Mouse (Mus musculus): ENCODE results near the gene Emsy.

The Emsy gene

GRCm38 (mm10) chr7:98656531-98657221, at the start of gene Emsy:
Gene Emsy, minus strand, starts transcription at chr7:98656783.
- DNase-seq (ENCODE audit: low spot score in 2 of 2), result peak; percentile 82 to 87

- no peak for DNase-seq (ENCODE audit: low spot score in 2 of 2)
Observed at GRCm38 (mm10) chr7:98704276-98704675, 47.7 kb upstream of the Emsy start.

GRCm38 (mm10) chr7:98703365-98703881, 46.8 kb upstream of the Emsy start:
- DNase-seq (ENCODE audit: low spot score in 2 of 2), result peak in 1 of 2 experiments; percentile 29

- DNase-seq (ENCODE audit: low spot score in 2 of 2), result peak; percentile 99
Observed at GRCm38 (mm10) chr7:98702283-98703240, 46.0 kb upstream of the Emsy start, which contains the start of gene Thap12. Gene Thap12, plus strand, starts transcription at chr7:98703103.

- no peak for DNase-seq (ENCODE audit: low spot score in 2 of 2)
Observed at GRCm38 (mm10) chr7:98701771-98702170, 45.2 kb upstream of the Emsy start.

GRCm38 (mm10) chr7:98698590-98698989, 42.0 kb upstream of the Emsy start:
- DNase-seq (ENCODE audit: low spot score in 2 of 2), result no peak

GRCm38 (mm10) chr7:98698041-98698440, 41.5 kb upstream of the Emsy start:
- no peak for DNase-seq (ENCODE audit: low spot score in 2 of 2)

GRCm38 (mm10) chr7:98697496-98697895, 40.9 kb upstream of the Emsy start:
- DNase-seq (ENCODE audit: low spot score in 2 of 2), result peak in 1 of 2 experiments; percentile 15

GRCm38 (mm10) chr7:98694046-98694445, 37.5 kb upstream of the Emsy start:
- DNase-seq (ENCODE audit: low spot score in 2 of 2), result peak; percentile 80 to 85

- DNase-seq (ENCODE audit: low spot score in 2 of 2), result peak; percentile 63 to 71
Observed at GRCm38 (mm10) chr7:98692761-98693546, 36.4 kb upstream of the Emsy start.

GRCm38 (mm10) chr7:98690831-98691230, 34.2 kb upstream of the Emsy start:
- no peak for DNase-seq (ENCODE audit: low spot score in 2 of 2)

GRCm38 (mm10) chr7:98690126-98690525, 33.5 kb upstream of the Emsy start:
- DNase-seq (ENCODE audit: low spot score in 2 of 2), result no peak

GRCm38 (mm10) chr7:98685895-98686294, 29.3 kb upstream of the Emsy start:
- no peak for DNase-seq (ENCODE audit: low spot score in 2 of 2)

GRCm38 (mm10) chr7:98682821-98683220, 26.2 kb upstream of the Emsy start:
- DNase-seq (ENCODE audit: low spot score in 2 of 2), result no peak

GRCm38 (mm10) chr7:98680691-98681090, 24.1 kb upstream of the Emsy start:
- no peak for DNase-seq (ENCODE audit: low spot score in 2 of 2)

GRCm38 (mm10) chr7:98678441-98678840, 21.9 kb upstream of the Emsy start:
- no peak for DNase-seq (ENCODE audit: low spot score in 2 of 2)

GRCm38 (mm10) chr7:98677511-98677910, 20.9 kb upstream of the Emsy start:
- no peak for DNase-seq (ENCODE audit: low spot score in 2 of 2)

GRCm38 (mm10) chr7:98674344-98674743, 17.8 kb upstream of the Emsy start:
- no peak for DNase-seq (ENCODE audit: low spot score in 2 of 2)

GRCm38 (mm10) chr7:98672241-98672955, 15.8 kb upstream of the Emsy start:
- DNase-seq (ENCODE audit: low spot score in 2 of 2), result no peak

GRCm38 (mm10) chr7:98671416-98671815, 14.8 kb upstream of the Emsy start:
- DNase-seq (ENCODE audit: low spot score in 2 of 2), result no peak

- DNase-seq (ENCODE audit: low spot score in 2 of 2), result no peak
Observed at GRCm38 (mm10) chr7:98670831-98671230, 14.2 kb upstream of the Emsy start.

All from natural killer cell, adult 2 months (primary cell).